Mouse (Mus musculus): ENCODE data around the gene Rab11fip3. TPM values are rescaled to one million over a fixed set of nuclear protein-coding genes. Genes with fewer than 3 reads are reported as not detected.
"Not testable (repeated sequence)": the region's sequence is repeated elsewhere in the genome, so short reads cannot be mapped to it uniquely, and the experiment has no call there.

The Rab11fip3 gene
- polyA plus RNA-seq (2012; rRNA removed): 454 and 517 TPM in 2 replicates

- TF ChIP-seq CTCF (conservative IDR thresholded peaks at IDR 0.05; ENCODE audit: insufficient read depth, insufficient read length, low read depth, low read length): 0 out of 2 replicates have a peak, but pooled peaks have one; percentile 3
- TF ChIP-seq POLR2A (IDR thresholded peaks at IDR 0.05; ENCODE audit: low read depth, low read length): peak; percentile 81
- no peaks in the 10 kb centered on the region for H3K36me3 ChIP-seq (ENCODE audit: control insufficient read depth, insufficient read depth, low read length)
- H3K4me1 ChIP-seq (ENCODE audit: control insufficient read depth, insufficient read depth, low read length): peaks cover 14% of the 10 kb centered on the region
- peak; percentile 92 for DNase-seq
- H3K4me3 ChIP-seq (ENCODE audit: insufficient read depth, low read depth, low read length): peak within 1 kb of the TSS; percentile 83
- H3K27ac ChIP-seq (ENCODE audit: insufficient read depth, low read depth, low read length): peak within 1 kb of the TSS; percentile 19; the same call in 1 of the 2 replicates
- WGBS: under 1% methylated on average over 93 of the region's 94 CpGs
- no peaks in the 10 kb centered on the region for H3K27me3 ChIP-seq (replicated peaks; ENCODE audit: control insufficient read depth, insufficient read depth, low read length)
Measured at GRCm38 (mm10) chr17:26068831-26069739, at the start of gene Rab11fip3. Rab11fip3 (minus strand) TSS chr17:26069555.

- Histone ChIP-seq H3K27me3 (replicated peaks; ENCODE audit: control insufficient read depth, insufficient read depth, low read length) (no peaks in the 10 kb centered on the region), H3K4me1 (ENCODE audit: control insufficient read depth, insufficient read depth, low read length) (peaks cover 5% of the 10 kb centered on the region), H3K27ac (ENCODE audit: insufficient read depth, low read depth, low read length) (peak overlapping the region; percentile 72), H3K4me3 (ENCODE audit: insufficient read depth, low read depth, low read length) (no peak overlapping the region), H3K36me3 (ENCODE audit: control insufficient read depth, insufficient read depth, low read length) (no peaks in the 10 kb centered on the region)
- WGBS: 67% methylated on average over 17 of the region's 17 CpGs
- no peak for DNase-seq
- no peak for TF ChIP-seq POLR2A (IDR thresholded peaks at IDR 0.05; ENCODE audit: low read depth, low read length)
- TF ChIP-seq CTCF (conservative IDR thresholded peaks at IDR 0.05; ENCODE audit: insufficient read depth, insufficient read length, low read depth, low read length): no peak
Measured at GRCm38 (mm10) chr17:26116503-26117258, 47.3 kb upstream of the Rab11fip3 start.

GRCm38 (mm10) chr17:26115956-26116487, 46.7 kb upstream of the Rab11fip3 start:
- peak; percentile 82 for DNase-seq
- Histone ChIP-seq H3K36me3 (ENCODE audit: control insufficient read depth, insufficient read depth, low read length) (no peaks in the 10 kb centered on the region), H3K4me1 (ENCODE audit: control insufficient read depth, insufficient read depth, low read length) (peaks cover 5% of the 10 kb centered on the region), H3K27me3 (replicated peaks; ENCODE audit: control insufficient read depth, insufficient read depth, low read length) (no peaks in the 10 kb centered on the region), H3K4me3 (ENCODE audit: insufficient read depth, low read depth, low read length) (0 out of 2 replicates have a peak overlapping the region, but pooled peaks have one; percentile 3), H3K27ac (ENCODE audit: insufficient read depth, low read depth, low read length) (peak overlapping the region; percentile 79)
- no peak for TF ChIP-seq POLR2A (IDR thresholded peaks at IDR 0.05; ENCODE audit: low read depth, low read length)
- TF ChIP-seq CTCF (conservative IDR thresholded peaks at IDR 0.05; ENCODE audit: insufficient read depth, insufficient read length, low read depth, low read length): no peak
- 14% methylated on average over 2 of the region's 3 CpGs for WGBS

GRCm38 (mm10) chr17:26115205-26115898, 46.0 kb upstream of the Rab11fip3 start:
- peak overlapping the region; percentile 14; the same call in 1 of the 2 replicates for H3K4me3 ChIP-seq (ENCODE audit: insufficient read depth, low read depth, low read length)
- H3K27ac ChIP-seq (ENCODE audit: insufficient read depth, low read depth, low read length): peak overlapping the region; percentile 79
- no peaks in the 10 kb centered on the region for H3K36me3 ChIP-seq (ENCODE audit: control insufficient read depth, insufficient read depth, low read length)
- no peaks in the 10 kb centered on the region for H3K27me3 ChIP-seq (replicated peaks; ENCODE audit: control insufficient read depth, insufficient read depth, low read length)
- peak; percentile 73 for TF ChIP-seq POLR2A (IDR thresholded peaks at IDR 0.05; ENCODE audit: low read depth, low read length)
- TF ChIP-seq CTCF (conservative IDR thresholded peaks at IDR 0.05; ENCODE audit: insufficient read depth, insufficient read length, low read depth, low read length): no peak
- WGBS: 38% methylated on average over 7 of the region's 7 CpGs
- peaks cover 5% of the 10 kb centered on the region for H3K4me1 ChIP-seq (ENCODE audit: control insufficient read depth, insufficient read depth, low read length)
- peak; percentile 97 for DNase-seq

- peak overlapping the region; percentile 14; the same call in 1 of the 2 replicates for H3K4me3 ChIP-seq (ENCODE audit: insufficient read depth, low read depth, low read length)
- H3K27me3 ChIP-seq (replicated peaks; ENCODE audit: control insufficient read depth, insufficient read depth, low read length); H3K36me3 ChIP-seq (ENCODE audit: control insufficient read depth, insufficient read depth, low read length); H3K4me1 ChIP-seq (ENCODE audit: control insufficient read depth, insufficient read depth, low read length): not testable (repeated sequence)
- DNase-seq: peak; percentile 40
- WGBS: 58% methylated on average over 7 of the region's 7 CpGs
- H3K27ac ChIP-seq (ENCODE audit: insufficient read depth, low read depth, low read length): peak overlapping the region; percentile 79
Measured at GRCm38 (mm10) chr17:26114461-26114860, 45.1 kb upstream of the Rab11fip3 start.

GRCm38 (mm10) chr17:26114061-26114460, 44.7 kb upstream of the Rab11fip3 start:
- TF ChIP-seq POLR2A (IDR thresholded peaks at IDR 0.05; ENCODE audit: low read depth, low read length) (no peak), CTCF (conservative IDR thresholded peaks at IDR 0.05; ENCODE audit: insufficient read depth, insufficient read length, low read depth, low read length) (no peak)
- peak overlapping the region; percentile 97 for H3K27ac ChIP-seq (ENCODE audit: insufficient read depth, low read depth, low read length)
- no peaks in the 10 kb centered on the region for H3K27me3 ChIP-seq (replicated peaks; ENCODE audit: control insufficient read depth, insufficient read depth, low read length)
- WGBS: 16% methylated on average over 8 of the region's 8 CpGs
- no peaks in the 10 kb centered on the region for H3K36me3 ChIP-seq (ENCODE audit: control insufficient read depth, insufficient read depth, low read length)
- peak overlapping the region; percentile 77 for H3K4me3 ChIP-seq (ENCODE audit: insufficient read depth, low read depth, low read length)
- DNase-seq: peak; percentile 84
- H3K4me1 ChIP-seq (ENCODE audit: control insufficient read depth, insufficient read depth, low read length): peaks cover 5% of the 10 kb centered on the region
